Mouse (Mus musculus): ENCODE measurements around the gene Gpr83. TPM values are rescaled to one million over a fixed set of nuclear protein-coding genes. Genes with fewer than 3 reads are reported as not detected.

Gene Gpr83
- total and polyA plus RNA-seq, 3 experiments, result 0.04 TPM; not detected in 2

DNA sequence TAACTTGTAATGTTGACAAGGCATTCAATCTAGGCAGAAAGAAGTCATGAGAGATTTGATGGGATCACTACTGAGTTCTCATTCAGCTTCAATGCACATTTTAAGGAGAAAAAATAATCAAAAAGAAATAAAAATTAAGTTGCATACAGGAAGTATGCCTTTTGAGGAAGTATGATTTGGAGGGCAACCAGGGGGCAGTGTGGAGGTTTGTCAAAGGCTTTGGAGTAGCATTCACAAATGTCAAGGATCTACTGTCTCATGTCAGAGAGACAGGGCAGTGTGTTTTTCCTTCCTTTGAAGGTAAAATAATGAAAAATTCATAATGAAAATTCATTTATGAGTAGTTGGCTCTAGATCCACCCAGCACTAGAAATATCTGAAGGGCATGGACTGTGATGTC lies 25.1 kb downstream of the Gpr83 start (continued):
- TF ChIP-seq MAZ (IDR thresholded peaks at IDR 0.05; ENCODE audit: low read depth, low read length), result no peak

DNA sequence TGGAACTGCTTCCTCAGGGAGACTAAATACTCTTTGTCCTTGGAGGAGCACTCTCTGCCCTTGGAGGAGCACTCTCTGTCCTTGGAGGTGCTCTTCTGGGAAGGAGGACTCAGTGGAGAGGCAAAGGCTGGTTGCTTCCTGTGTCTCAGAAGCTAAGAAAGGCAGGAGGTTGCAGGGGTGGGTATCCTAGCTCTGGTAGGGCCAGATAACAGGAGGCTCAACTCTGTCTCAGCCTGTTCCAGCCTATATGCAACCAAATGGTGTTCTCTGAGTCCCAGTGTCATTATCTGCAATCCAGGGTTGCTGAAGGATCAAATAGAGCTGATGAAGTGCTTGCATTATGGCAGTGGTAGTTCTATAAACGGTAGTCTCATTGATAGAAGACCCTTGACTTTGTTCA lies 25.9 kb downstream of the Gpr83 start:
- TF ChIP-seq TAL1 (IDR thresholded peaks at IDR 0.05; ENCODE audit: low read length) (peak; percentile 66), MXI1 (IDR thresholded peaks at IDR 0.05; ENCODE audit: low read depth, low read length) (no peak), SMC3 (IDR thresholded peaks at IDR 0.05; ENCODE audit: low read depth, low read length) (no peak), GATA1 (IDR thresholded peaks at IDR 0.05; ENCODE audit: low read depth, low read length) (peak; percentile 87), NELFE (IDR thresholded peaks at IDR 0.05; ENCODE audit: low read depth, low read length) (no peak), RCOR1 (IDR thresholded peaks at IDR 0.05; ENCODE audit: low read depth, low read length) (0 out of 2 replicates have a peak, but pooled peaks have one; percentile 35), BHLHE40 (IDR thresholded peaks at IDR 0.05; ENCODE audit: borderline replicate concordance, low read depth, low read length) (no peak), ZC3H11A (IDR thresholded peaks at IDR 0.05; ENCODE audit: low read depth, low read length) (no peak), USF1 (IDR thresholded peaks at IDR 0.05; ENCODE audit: low read depth, low read length) (no peak), MAFK (IDR thresholded peaks at IDR 0.05; ENCODE audit: borderline replicate concordance, low read depth, low read length) (no peak), POLR2AphosphoS5 (IDR thresholded peaks at IDR 0.05; ENCODE audit: borderline replicate concordance, low read depth, low read length) (no peak), POLR2A (IDR thresholded peaks at IDR 0.05; ENCODE audit: control insufficient read depth in 1 of 2, insufficient read depth in 1 of 2, low read depth in 1 of 2, low read length in 2 of 2, poor library complexity in 1 of 2) (no peak), TBP (IDR thresholded peaks at IDR 0.05; ENCODE audit: low read depth, low read length) (0 out of 2 replicates have a peak, but pooled peaks have one; percentile 16), EP300 (IDR thresholded peaks at IDR 0.05; ENCODE audit: low read depth in 1 of 2, low read length in 2 of 2) (peak; percentile 64 to 77), SIN3A (IDR thresholded peaks at IDR 0.05; ENCODE audit: low read length) (no peak), TCF12 (IDR thresholded peaks at IDR 0.05; ENCODE audit: low read depth, low read length) (peak; percentile 57)
- no peaks in the 10 kb centered on the region for H3K27me3 ChIP-seq (ENCODE audit: control insufficient read depth in 1 of 2, insufficient read depth in 2 of 2, low read length in 2 of 2)
- peak; percentile 87 for DNase-seq (ENCODE audit: low read depth, low spot score)

DNA sequence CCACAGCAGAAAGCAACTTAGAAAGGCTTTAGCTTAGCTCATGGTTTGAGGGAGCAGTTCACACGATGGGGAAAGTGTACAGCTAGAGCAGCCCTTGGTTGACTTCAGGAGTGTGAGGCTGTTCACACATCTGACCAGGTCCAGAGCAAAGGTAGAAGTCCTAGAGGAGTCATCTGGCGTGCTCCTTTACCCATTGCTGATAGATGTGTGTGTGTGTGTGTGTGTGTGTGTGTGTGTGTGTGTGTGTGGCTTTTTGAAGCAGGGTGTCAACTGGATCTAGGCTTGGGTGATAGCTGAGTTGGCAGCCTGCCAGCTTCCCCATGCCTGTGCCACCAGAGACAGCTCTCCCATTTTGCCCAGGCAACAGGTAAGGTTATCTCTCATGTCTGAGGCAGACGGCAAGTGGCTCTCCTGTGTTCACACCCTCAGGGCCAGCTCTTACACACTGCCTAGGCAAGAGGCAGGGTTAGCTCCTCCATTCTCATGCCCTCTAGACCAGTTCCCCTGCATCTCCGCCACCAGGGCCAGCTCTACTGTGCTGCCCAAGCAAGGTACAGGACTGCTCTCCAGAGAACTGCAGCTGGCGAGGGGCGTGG lies 27.9 kb downstream of the Gpr83 start:
- H3K36me3 ChIP-seq (ENCODE audit: control insufficient read depth in 1 of 2, insufficient read depth in 2 of 2, low read length in 2 of 2), result peaks cover 0 to 9% of the 10 kb centered on the region in 2 experiments; a peak in 2 of 4 replicates
- H3K79me2 ChIP-seq (ENCODE audit: control insufficient read depth, insufficient read depth, low read length, poor library complexity), result no peaks in the 10 kb centered on the region
- H3K27ac ChIP-seq (ENCODE audit: control insufficient read depth, low read depth, low read length), result no peak overlapping the region
- peak; percentile 18; the same call in 1 of the 2 replicates for TF ChIP-seq MAX (IDR thresholded peaks at IDR 0.05; ENCODE audit: low read length)
- 0 out of 2 replicates have a peak, but pooled peaks have one; percentile 27 for TF ChIP-seq SIN3A (IDR thresholded peaks at IDR 0.05; ENCODE audit: low read length)
- TF ChIP-seq ETS1 (IDR thresholded peaks at IDR 0.05; ENCODE audit: low read depth, low read length), result peak; percentile 46; the same call in 1 of the 2 replicates
- TF ChIP-seq ZC3H11A (IDR thresholded peaks at IDR 0.05; ENCODE audit: low read depth, low read length), result no peak
- TF ChIP-seq EP300 (IDR thresholded peaks at IDR 0.05; ENCODE audit: low read depth in 1 of 2, low read length in 2 of 2), result peak; percentile 19 to 38; a peak in 3 of 4 replicates
- TF ChIP-seq GATA1 (IDR thresholded peaks at IDR 0.05; ENCODE audit: low read depth, low read length), result 0 out of 2 replicates have a peak, but pooled peaks have one; percentile 48
- TF ChIP-seq USF2 (IDR thresholded peaks at IDR 0.05; ENCODE audit: borderline replicate concordance in 1 of 2, insufficient read depth in 1 of 2, low read depth in 1 of 2, low read length in 2 of 2), result no peak
- TF ChIP-seq TCF12 (IDR thresholded peaks at IDR 0.05; ENCODE audit: low read depth, low read length), result 0 out of 2 replicates have a peak, but pooled peaks have one; percentile 10
- no peak overlapping the region for H3K9ac ChIP-seq (ENCODE audit: control insufficient read depth, low read depth, low read length, poor library complexity, severe bottlenecking)
- no peaks in the 10 kb centered on the region for H3K27me3 ChIP-seq (ENCODE audit: control insufficient read depth in 1 of 2, insufficient read depth in 2 of 2, low read length in 2 of 2)
- DNase-seq (ENCODE audit: low read depth, low spot score), result peak; percentile 82
- H3K4me1 ChIP-seq (ENCODE audit: control insufficient read depth in 1 of 2, insufficient read depth in 2 of 2, low read length in 2 of 2), result peaks cover 4 to 25% of the 10 kb centered on the region in 2 experiments; a peak in 3 of 4 replicates
- no peaks in the 10 kb centered on the region for H3K9me3 ChIP-seq (replicated peaks; ENCODE audit: insufficient read depth, low read length)
- no peak overlapping the region for H3K4me3 ChIP-seq (ENCODE audit: control insufficient read depth in 1 of 2, insufficient read depth in 1 of 2, low read depth in 2 of 2, low read length in 2 of 2)

More for the DNA sequence above, 25.9 kb downstream of the Gpr83 start:
- H3K79me2 ChIP-seq (ENCODE audit: control insufficient read depth, insufficient read depth, low read length, poor library complexity), result no peaks in the 10 kb centered on the region
- no peaks in the 10 kb centered on the region for H3K9me3 ChIP-seq (replicated peaks; ENCODE audit: insufficient read depth, low read length)
- peaks cover 0 to 9% of the 10 kb centered on the region in 2 experiments; a peak in 2 of 4 replicates for H3K36me3 ChIP-seq (ENCODE audit: control insufficient read depth in 1 of 2, insufficient read depth in 2 of 2, low read length in 2 of 2)
- H3K4me1 ChIP-seq (ENCODE audit: control insufficient read depth in 1 of 2, insufficient read depth in 2 of 2, low read length in 2 of 2), result peaks cover 4 to 25% of the 10 kb centered on the region in 2 experiments; a peak in 3 of 4 replicates
- no peak overlapping the region for H3K4me3 ChIP-seq (ENCODE audit: control insufficient read depth in 1 of 2, insufficient read depth in 1 of 2, low read depth in 2 of 2, low read length in 2 of 2)
- H3K27ac ChIP-seq (ENCODE audit: control insufficient read depth, low read depth, low read length), result no peak overlapping the region
- no peak overlapping the region for H3K9ac ChIP-seq (ENCODE audit: control insufficient read depth, low read depth, low read length, poor library complexity, severe bottlenecking)
